Mouse (Mus musculus): Measurements from ENCODE around the gene Rnaseh2b. TPM values are rescaled to one million over a fixed set of nuclear protein-coding genes. Genes with fewer than 3 reads are reported as not detected.

Rnaseh2b gene
- total and polyA plus RNA-seq, 3 experiments, result 21.2 to 63.7 (median 53.6) TPM

DNA sequence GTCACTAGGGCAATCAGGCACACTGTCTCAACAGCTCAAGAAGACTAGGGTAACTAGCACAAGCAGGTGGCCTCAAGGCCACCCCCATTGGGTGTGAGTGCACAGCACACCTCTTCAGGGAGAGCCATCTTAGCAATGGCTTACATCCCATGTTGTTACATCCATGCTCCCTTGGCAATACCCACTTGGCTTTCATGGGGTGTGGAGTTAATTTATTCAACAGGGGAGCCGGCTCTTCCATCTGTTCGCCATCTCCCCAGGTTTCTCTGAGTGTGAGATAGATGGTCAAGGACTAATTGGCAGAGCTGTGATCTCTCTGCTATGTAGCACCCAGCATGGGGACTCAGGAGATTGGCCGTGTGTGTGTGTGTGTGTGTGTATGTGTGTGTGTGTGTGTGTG lies 90.7 kb downstream of the Rnaseh2b start:
- Histone ChIP-seq H3K79me2 (replicated peaks; ENCODE audit: control insufficient read depth, extremely low read depth, insufficient read depth, poor library complexity, severe bottlenecking) (no peaks in the 10 kb centered on the region), H3K9ac (ENCODE audit: insufficient read depth, low read depth) (no peak overlapping the region), H3K4me3 (replicated peaks in 1 of 3; ENCODE audit: low read depth in 2 of 3, low read length in 2 of 3, poor library complexity in 1 of 3) (no peak overlapping the region), H3K4me1 (ENCODE audit: control insufficient read depth in 1 of 2, insufficient read depth in 2 of 2) (no peaks in the 10 kb centered on the region), H3K36me3 (replicated peaks in 1 of 2; ENCODE audit: control insufficient read depth in 1 of 2, insufficient read depth in 1 of 2, low read length in 1 of 2) (peaks cover 0 to 19% of the 10 kb centered on the region in 2 experiments), H3K4me2 (ENCODE audit: insufficient read depth, low read depth, poor library complexity, severe bottlenecking) (no peak overlapping the region), H3K27ac (ENCODE audit: insufficient read depth, low read depth) (no peak overlapping the region), H3K27me3 (replicated peaks) (no peaks in the 10 kb centered on the region), H3K9me3 (replicated peaks; ENCODE audit: low read length) (no peaks in the 10 kb centered on the region)
- TF ChIP-seq ZNF384 (IDR thresholded peaks at IDR 0.05; ENCODE audit: low read depth, low read length) (no peak), RAD21 (IDR thresholded peaks at IDR 0.05; ENCODE audit: low read depth, low read length) (no peak), ZMIZ1 (IDR thresholded peaks at IDR 0.05; ENCODE audit: low read depth, low read length) (no peak), MEF2A (IDR thresholded peaks at IDR 0.05; ENCODE audit: borderline replicate concordance, low read depth, low read length) (no peak), MAFK (IDR thresholded peaks at IDR 0.05; ENCODE audit: insufficient replicate concordance, low read length) (no peak), CHD1 (IDR thresholded peaks at IDR 0.05; ENCODE audit: low read depth, low read length) (no peak), NRF1 (IDR thresholded peaks at IDR 0.05; ENCODE audit: low read depth, low read length) (no peak), CTCF (conservative IDR thresholded peaks at IDR 0.05 in 1 of 2, IDR thresholded peaks at IDR 0.05 in 1 of 2; ENCODE audit: low read depth in 2 of 2, low read length in 2 of 2) (no peak), JUN (IDR thresholded peaks at IDR 0.05; ENCODE audit: insufficient read depth, low read depth, low read length) (no peak), JUND (conservative IDR thresholded peaks at IDR 0.05; ENCODE audit: low read depth, low read length) (no peak), RCOR1 (conservative IDR thresholded peaks at IDR 0.05; ENCODE audit: low read depth, low read length) (no peak), TCF12 (IDR thresholded peaks at IDR 0.05; ENCODE audit: low read depth, low read length) (no peak), EP300 (IDR thresholded peaks at IDR 0.05; ENCODE audit: low read length) (no peak), POLR2A (IDR thresholded peaks at IDR 0.05; ENCODE audit: low read depth, low read length) (no peak), MAZ (IDR thresholded peaks at IDR 0.05; ENCODE audit: low read depth, low read length) (no peak)
- DNase-seq (ENCODE audit: extremely low read depth), result no peak
- in situ Hi-C loops (cut with MboI; ENCODE audit: low pct_ligation_motif_present, low pct_unique_long_range_greater_than_20kb, low sequenced_read_pairs), result no loop called here
- dilution Hi-C loops (cut with MboI; ENCODE audit: extremely low pct_ligation_motif_present, extremely low pct_unique_long_range_greater_than_20kb, low sequenced_read_pairs), result no loop called here

DNA sequence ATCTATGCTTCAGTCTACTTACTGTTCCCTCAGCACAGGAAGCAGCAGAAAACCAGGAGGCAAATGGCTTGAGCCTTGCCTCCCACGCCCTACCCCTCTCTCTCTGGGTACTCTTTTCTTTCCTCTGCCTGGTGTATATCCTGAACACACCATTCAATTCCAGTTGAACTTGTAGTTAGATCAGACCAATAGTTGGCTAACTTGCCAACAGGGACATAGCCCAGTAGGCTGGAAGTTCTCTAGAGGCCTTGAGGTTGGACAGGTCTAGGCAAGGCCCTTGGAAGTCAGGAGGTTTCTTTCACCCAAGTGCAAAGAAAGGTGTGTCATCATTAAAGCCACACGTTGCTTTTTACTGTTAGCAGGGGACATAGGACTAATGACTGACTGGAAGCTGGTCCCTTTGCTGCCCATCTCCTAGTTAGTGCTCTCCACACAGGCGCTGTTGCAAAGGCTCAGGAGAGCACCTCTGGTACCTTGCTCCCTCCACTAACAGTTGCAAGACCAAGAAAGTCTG lies 91.5 kb downstream of the Rnaseh2b start:
- no peak overlapping the region for H3K4me3 ChIP-seq (replicated peaks in 1 of 3; ENCODE audit: low read depth in 2 of 3, low read length in 2 of 3, poor library complexity in 1 of 3)
- dilution Hi-C loops (cut with MboI; ENCODE audit: extremely low pct_ligation_motif_present, extremely low pct_unique_long_range_greater_than_20kb, low sequenced_read_pairs) (no loop called here), in situ Hi-C loops (cut with MboI; ENCODE audit: low pct_ligation_motif_present, low pct_unique_long_range_greater_than_20kb, low sequenced_read_pairs) (no loop called here)
- H3K36me3 ChIP-seq (replicated peaks in 1 of 2; ENCODE audit: control insufficient read depth in 1 of 2, insufficient read depth in 1 of 2, low read length in 1 of 2), result peaks cover 0 to 13% of the 10 kb centered on the region in 2 experiments
- H3K9me3 ChIP-seq (replicated peaks; ENCODE audit: low read length), result no peaks in the 10 kb centered on the region
- no peak overlapping the region for H3K4me2 ChIP-seq (ENCODE audit: insufficient read depth, low read depth, poor library complexity, severe bottlenecking)
- H3K4me1 ChIP-seq (ENCODE audit: control insufficient read depth in 1 of 2, insufficient read depth in 2 of 2), result peaks cover 0 to 6% of the 10 kb centered on the region in 2 experiments; a peak in 2 of 4 replicates
- no peaks in the 10 kb centered on the region for H3K79me2 ChIP-seq (replicated peaks; ENCODE audit: control insufficient read depth, extremely low read depth, insufficient read depth, poor library complexity, severe bottlenecking)
- no peaks in the 10 kb centered on the region for H3K27me3 ChIP-seq (replicated peaks)
- no peak overlapping the region for H3K27ac ChIP-seq (ENCODE audit: insufficient read depth, low read depth)
- no peak for DNase-seq (ENCODE audit: extremely low read depth)
- no peak overlapping the region for H3K9ac ChIP-seq (ENCODE audit: insufficient read depth, low read depth)
- TF ChIP-seq ELF1 (IDR thresholded peaks at IDR 0.05; ENCODE audit: low read depth, low read length) (no peak), ZC3H11A (IDR thresholded peaks at IDR 0.05; ENCODE audit: low read depth, low read length) (no peak), USF2 (conservative IDR thresholded peaks at IDR 0.05; ENCODE audit: low read depth, low read length) (no peak), JUND (conservative IDR thresholded peaks at IDR 0.05; ENCODE audit: low read depth, low read length) (no peak), MAX (IDR thresholded peaks at IDR 0.05; ENCODE audit: low read length) (no peak), NELFE (IDR thresholded peaks at IDR 0.05; ENCODE audit: low read depth, low read length) (no peak), MXI1 (IDR thresholded peaks at IDR 0.05; ENCODE audit: low read depth, low read length) (no peak), CHD2 (IDR thresholded peaks at IDR 0.05; ENCODE audit: low read length) (no peak), SMC3 (IDR thresholded peaks at IDR 0.05; ENCODE audit: low read depth, low read length) (no peak), MAFK (IDR thresholded peaks at IDR 0.05; ENCODE audit: insufficient replicate concordance, low read length) (no peak), TBP (conservative IDR thresholded peaks at IDR 0.05; ENCODE audit: low read depth, low read length) (no peak), HCFC1 (IDR thresholded peaks at IDR 0.05; ENCODE audit: low read depth, low read length) (no peak), POLR2A (IDR thresholded peaks at IDR 0.05; ENCODE audit: low read depth, low read length) (no peak), KAT2A (IDR thresholded peaks at IDR 0.05; ENCODE audit: insufficient replicate concordance, low read length) (no peak), E2F4 (IDR thresholded peaks at IDR 0.05; ENCODE audit: insufficient replicate concordance, low read depth, low read length) (no peak), MAZ (IDR thresholded peaks at IDR 0.05; ENCODE audit: low read depth, low read length) (no peak)
